Mouse (Mus musculus): Measurements from ENCODE around the gene Man1a2. TPM values are rescaled to one million over a fixed set of nuclear protein-coding genes. Genes with fewer than 3 reads are reported as not detected.

Gene Man1a2
- polyA plus RNA-seq, 1 experiment, result 4.9 TPM

GRCm38 (mm10) chr3:100702875-100703846 lies 17.9 kb upstream of the Man1a2 start:
- Histone ChIP-seq H3K4me2 (ENCODE audit: low read depth) (no peak overlapping the region), H3ac (ENCODE audit: control insufficient read depth, insufficient read length) (no peak overlapping the region), H3K79me2 (ENCODE audit: control insufficient read depth, insufficient read depth) (no peaks in the 10 kb centered on the region), H3K27me3 (ENCODE audit: control insufficient read depth, insufficient read depth, insufficient read length) (peaks cover 4% of the 10 kb centered on the region), H3K36me3 (ENCODE audit: control insufficient read depth, insufficient read depth) (no peaks in the 10 kb centered on the region), H3K4me3 (no peak overlapping the region)
- TF ChIP-seq E2F4 (IDR thresholded peaks at IDR 0.05; ENCODE audit: insufficient read depth) (no peak), POLR2AphosphoS2 (IDR thresholded peaks at IDR 0.05; ENCODE audit: insufficient read length, low read depth) (no peak), TCF3 (IDR thresholded peaks at IDR 0.05; ENCODE audit: insufficient read length, low read depth) (no peak), CEBPB (IDR thresholded peaks at IDR 0.05; ENCODE audit: insufficient read depth, poor library complexity, severe bottlenecking) (no peak), SRF (IDR thresholded peaks at IDR 0.05; ENCODE audit: control insufficient read depth, insufficient read length, low read depth) (no peak), POLR2A (IDR thresholded peaks at IDR 0.05; ENCODE audit: insufficient read length, low read depth) (no peak), MAX (IDR thresholded peaks at IDR 0.05; ENCODE audit: low read depth) (no peak), TCF12 (IDR thresholded peaks at IDR 0.05; ENCODE audit: insufficient read depth, poor library complexity, severe bottlenecking) (no peak), REST (IDR thresholded peaks at IDR 0.05; ENCODE audit: insufficient read depth, insufficient read length) (no peak), USF1 (IDR thresholded peaks at IDR 0.05; ENCODE audit: low read depth) (no peak), MYOG (IDR thresholded peaks at IDR 0.05; ENCODE audit: control insufficient read depth in 1 of 3, insufficient read depth in 1 of 3, insufficient read length in 2 of 3, low read depth in 2 of 3) (no peak), MYOD1 (IDR thresholded peaks at IDR 0.05; ENCODE audit: control insufficient read depth in 1 of 3, insufficient read length in 2 of 3, low read depth in 2 of 3) (no peak)

GRCm38 (mm10) chr3:100688747-100689146 lies 3.4 kb upstream of the Man1a2 start:
- TF ChIP-seq POLR2AphosphoS2 (IDR thresholded peaks at IDR 0.05; ENCODE audit: insufficient read length, low read depth) (peak; percentile 26), TCF12 (IDR thresholded peaks at IDR 0.05; ENCODE audit: insufficient read depth, poor library complexity, severe bottlenecking) (no peak)
- H3K27me3 ChIP-seq (ENCODE audit: control insufficient read depth, insufficient read depth, insufficient read length), result no peaks in the 10 kb centered on the region
- no peak overlapping the region for H3K4me3 ChIP-seq
- H3K79me2 ChIP-seq (ENCODE audit: control insufficient read depth, insufficient read depth), result peaks cover 11% of the 10 kb centered on the region
- H3K4me2 ChIP-seq (ENCODE audit: low read depth), result no peak overlapping the region
- H3K36me3 ChIP-seq (ENCODE audit: control insufficient read depth, insufficient read depth), result no peaks in the 10 kb centered on the region
- no peak overlapping the region for H3ac ChIP-seq (ENCODE audit: control insufficient read depth, insufficient read length)

GRCm38 (mm10) chr3:100686756-100687155 lies 1.5 kb upstream of the Man1a2 start:
- no peaks in the 10 kb centered on the region for H3K27me3 ChIP-seq (ENCODE audit: control insufficient read depth, insufficient read depth, insufficient read length)
- no peak overlapping the region for H3K4me2 ChIP-seq (ENCODE audit: low read depth)
- peak overlapping the region; percentile 66 for H3K4me3 ChIP-seq
- H3K36me3 ChIP-seq (ENCODE audit: control insufficient read depth, insufficient read depth), result no peaks in the 10 kb centered on the region
- peaks cover 31% of the 10 kb centered on the region for H3K79me2 ChIP-seq (ENCODE audit: control insufficient read depth, insufficient read depth)
- H3ac ChIP-seq (ENCODE audit: control insufficient read depth, insufficient read length), result no peak overlapping the region
- TF ChIP-seq SRF (IDR thresholded peaks at IDR 0.05; ENCODE audit: control insufficient read depth, insufficient read length, low read depth), result no peak
- TF ChIP-seq TCF12 (IDR thresholded peaks at IDR 0.05; ENCODE audit: insufficient read depth, poor library complexity, severe bottlenecking), result no peak
- TF ChIP-seq POLR2A (IDR thresholded peaks at IDR 0.05; ENCODE audit: insufficient read length, low read depth), result no peak
- no peak for TF ChIP-seq MAX (IDR thresholded peaks at IDR 0.05; ENCODE audit: low read depth)
- no peak for TF ChIP-seq USF1 (IDR thresholded peaks at IDR 0.05; ENCODE audit: low read depth)
- no peak for TF ChIP-seq CEBPB (IDR thresholded peaks at IDR 0.05; ENCODE audit: insufficient read depth, poor library complexity, severe bottlenecking)
- TF ChIP-seq POLR2AphosphoS2 (IDR thresholded peaks at IDR 0.05; ENCODE audit: insufficient read length, low read depth), result no peak
- no peak for TF ChIP-seq MYOD1 (IDR thresholded peaks at IDR 0.05; ENCODE audit: control insufficient read depth in 1 of 3, insufficient read length in 2 of 3, low read depth in 2 of 3)
- no peak for TF ChIP-seq REST (IDR thresholded peaks at IDR 0.05; ENCODE audit: insufficient read depth, insufficient read length)
- TF ChIP-seq TCF3 (IDR thresholded peaks at IDR 0.05; ENCODE audit: insufficient read length, low read depth), result no peak
- no peak for TF ChIP-seq MYOG (IDR thresholded peaks at IDR 0.05; ENCODE audit: control insufficient read depth in 1 of 3, insufficient read depth in 1 of 3, insufficient read length in 2 of 3, low read depth in 2 of 3)
- TF ChIP-seq E2F4 (IDR thresholded peaks at IDR 0.05; ENCODE audit: insufficient read depth), result no peak

GRCm38 (mm10) chr3:100685763-100686370 lies 564 bp upstream of the Man1a2 start:
- TF ChIP-seq TCF12 (IDR thresholded peaks at IDR 0.05; ENCODE audit: insufficient read depth, poor library complexity, severe bottlenecking), result no peak
- peak; percentile 18 for TF ChIP-seq USF1 (IDR thresholded peaks at IDR 0.05; ENCODE audit: low read depth)
- peak; percentile 71 for TF ChIP-seq MAX (IDR thresholded peaks at IDR 0.05; ENCODE audit: low read depth)
- TF ChIP-seq POLR2A (IDR thresholded peaks at IDR 0.05; ENCODE audit: insufficient read length, low read depth), result peak; percentile 62
- TF ChIP-seq MYOG (IDR thresholded peaks at IDR 0.05; ENCODE audit: control insufficient read depth in 1 of 3, insufficient read depth in 1 of 3, insufficient read length in 2 of 3, low read depth in 2 of 3), result peak in 1 of 3 experiments; percentile 13
- Histone ChIP-seq H3ac (ENCODE audit: control insufficient read depth, insufficient read length) (peak overlapping the region; percentile 97), H3K36me3 (ENCODE audit: control insufficient read depth, insufficient read depth) (no peaks in the 10 kb centered on the region), H3K4me2 (ENCODE audit: low read depth) (peak overlapping the region; percentile 87), H3K27me3 (ENCODE audit: control insufficient read depth, insufficient read depth, insufficient read length) (no peaks in the 10 kb centered on the region), H3K4me3 (peak overlapping the region; percentile 66), H3K79me2 (ENCODE audit: control insufficient read depth, insufficient read depth) (peaks cover 40% of the 10 kb centered on the region)
